Mouse (Mus musculus) hindbrain, embryonic 15.5 days (tissue): ENCODE results near the gene Vangl2. TPM values are rescaled to one million over a fixed set of nuclear protein-coding genes. Genes with fewer than 3 reads are reported as not detected.
A peak's percentile ranks its signal among the peaks of the same experiment; 100 is the strongest.

Experiments
- ATAC-seq: fragments of 200-750 bp; cut with Nextera tagmentation; 2 replicates; pipeline ENCODE4 v1.8.0; 2017; ENCODE audit warnings: low read depth, moderate number of reproducible peaks, moderate TSS enrichment; ENCODE audit not compliant: low FRiP score
- H3K27ac ChIP-seq: fragments of 300-500 bp; sonication (generic); replicated peaks from 2 replicates; pipeline ENCODE4 v1.5.1; 2015; ENCODE audit warnings: mild to moderate bottlenecking, inconsistent platforms
- H3K27me3 ChIP-seq: fragments of 300-500 bp; sonication (generic); 2 replicates; pipeline ENCODE4 v1.6.1; 2015; ENCODE audit warnings: control low read depth, inconsistent platforms
- H3K36me3 ChIP-seq: fragments of 300-500 bp; sonication (generic); 2 replicates; pipeline ENCODE4 v1.6.1; 2015; ENCODE audit warnings: control low read depth, inconsistent platforms
- H3K4me1 ChIP-seq: fragments of 300-500 bp; sonication (generic); replicated peaks from 2 replicates; pipeline ENCODE4 v1.6.1; 2015; ENCODE audit warnings: control low read depth, inconsistent platforms
- H3K4me2 ChIP-seq: fragments of 300-500 bp; sonication (generic); 2 replicates; pipeline ENCODE4 v1.6.1; 2015; ENCODE audit warnings: moderate library complexity, mild to moderate bottlenecking, inconsistent platforms
- H3K4me3 ChIP-seq: fragments of 300-500 bp; sonication (generic); 2 replicates; pipeline ENCODE4 v1.5.1; 2015; ENCODE audit warnings: mild to moderate bottlenecking, inconsistent platforms
- H3K9ac ChIP-seq: fragments of 300-500 bp; sonication (generic); 2 replicates; pipeline ENCODE4 v1.6.1; 2015; ENCODE audit warnings: inconsistent platforms
- H3K9me3 ChIP-seq: fragments of 300-500 bp; sonication (generic); 2 replicates; pipeline ENCODE4 v1.6.1; 2016; ENCODE audit warnings: control low read depth, inconsistent platforms
- WGBS: fragments of 180-500 bp; shearing (Covaris S2); methylation state at CpG from one replicate; pipeline ENCODE4 v1.1.7; 2015; 5-methylcytosine and 5-hydroxymethylcytosine counted together
- polyA plus RNA-seq: library from polyadenylated mRNA; unstranded; fragments of >200 nt; fragmentation: Nextera tagmentation; extraction: Ambion mirVana; gene quantifications from 2 replicates; pipeline ENCODE4 v1.2.1, GENCODE M21; 2015

The Vangl2 gene
- polyA plus RNA-seq, 1 experiment from 2014 or later: 48.9 TPM

DNA sequence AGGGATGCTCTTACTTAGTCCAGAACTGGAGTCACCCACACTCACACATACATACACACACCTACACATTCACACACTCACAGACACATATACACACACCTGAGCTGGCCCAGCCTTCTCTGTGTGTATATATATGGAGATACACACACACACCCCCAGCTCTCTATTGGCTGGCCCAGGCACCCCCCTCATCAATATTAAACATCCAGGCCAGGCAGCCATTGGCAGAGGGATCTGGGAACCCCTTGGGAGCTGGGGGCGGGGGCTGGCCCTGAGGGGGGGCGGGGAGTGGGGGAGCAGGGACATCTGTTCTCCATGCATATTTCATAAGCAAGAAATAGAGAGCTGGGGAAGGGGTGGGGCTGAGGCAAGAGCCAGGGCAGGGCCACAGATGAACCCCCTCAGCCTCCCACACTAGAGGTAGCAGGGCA, 29.3 kb upstream of the Vangl2 start, which contains the start of gene Nhlh1:
Nhlh1 (minus strand) TSS at position 83 of the 431 bp plus-strand sequence.
- ATAC-seq: peak; percentile 71
- 15% methylated on average over 2 of the region's 2 CpGs for WGBS
- Histone ChIP-seq H3K36me3 (no peaks in the 10 kb centered on the region), H3K9me3 (no peaks in the 10 kb centered on the region), H3K4me1 (peaks cover 22% of the 10 kb centered on the region), H3K4me3 (peak within 1 kb of the TSS; percentile 25), H3K4me2 (peak within 1 kb of the TSS; percentile 30), H3K27me3 (no peaks in the 10 kb centered on the region), H3K27ac (peak within 1 kb of the TSS; percentile 56), H3K9ac (no peak within 1 kb of the TSS)

DNA sequence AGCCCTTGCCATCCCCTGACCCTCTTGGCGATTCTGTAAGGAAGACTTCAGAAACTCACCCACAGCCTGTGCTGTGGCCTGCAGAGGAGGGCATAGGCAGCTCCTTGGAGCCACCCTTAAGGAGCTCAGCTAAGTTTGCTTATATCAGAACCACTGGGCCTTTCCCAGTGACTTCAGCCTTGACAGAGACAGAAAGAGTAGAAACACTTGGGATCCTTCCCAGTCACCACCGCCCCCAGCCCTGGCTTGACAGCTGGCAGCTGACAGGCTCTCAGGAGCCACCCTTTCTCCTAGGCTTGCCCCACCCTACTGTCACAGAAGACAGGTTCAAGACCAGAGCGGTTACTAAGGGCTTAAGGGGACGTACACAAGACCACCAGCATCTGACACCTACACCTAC, 28.0 kb upstream of the Vangl2 start:
- H3K9ac ChIP-seq: no peak overlapping the region

DNA sequence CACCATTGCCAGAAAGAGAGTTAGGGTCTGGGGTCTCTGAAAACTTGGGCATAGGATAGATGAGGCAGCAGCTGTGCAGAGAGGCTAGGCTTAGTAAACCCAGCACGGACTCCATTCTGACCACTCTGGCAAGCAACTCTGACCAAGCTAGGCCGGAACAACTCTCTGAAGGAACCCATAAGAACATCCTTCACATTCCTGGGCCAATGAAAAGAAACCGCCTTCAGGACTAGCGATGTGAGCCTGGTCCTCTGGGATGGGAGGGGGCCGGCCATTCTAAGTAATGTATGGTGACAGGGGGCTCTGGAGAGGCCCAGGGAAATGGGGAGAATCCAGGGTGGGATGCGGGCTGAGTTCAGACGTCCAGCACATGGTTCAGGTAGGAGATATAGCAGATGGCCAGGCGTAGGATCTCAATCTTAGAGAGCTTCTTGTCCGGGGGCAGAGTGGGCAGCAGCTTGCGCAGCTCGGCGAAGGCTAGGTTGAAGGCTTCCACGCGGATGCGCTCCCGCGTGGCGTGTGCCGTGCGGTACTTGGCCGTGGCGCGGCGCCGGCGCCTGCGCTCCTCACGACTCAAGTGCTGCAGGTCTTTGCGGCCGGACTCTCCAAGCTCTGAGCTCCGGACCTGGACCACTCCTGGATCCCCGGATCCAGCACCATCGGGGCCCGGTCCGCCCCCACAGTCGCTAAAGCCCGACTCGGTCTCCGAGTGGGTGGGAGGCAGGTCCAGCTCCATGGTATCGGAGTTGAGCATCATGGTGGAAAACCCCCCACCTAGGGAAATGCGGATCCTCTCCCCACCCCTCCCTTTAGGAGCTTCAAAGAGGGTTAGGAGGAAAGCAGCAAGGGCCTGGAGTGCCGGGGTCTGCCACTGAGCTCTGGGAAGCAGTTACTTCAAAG, 25.5 kb upstream of the Vangl2 start:
- H3K4me1 ChIP-seq: peaks cover 29% of the 10 kb centered on the region
- H3K4me2 ChIP-seq: peak overlapping the region; percentile 84
- no peaks in the 10 kb centered on the region for H3K9me3 ChIP-seq
- H3K36me3 ChIP-seq: no peaks in the 10 kb centered on the region
- H3K27ac ChIP-seq: 0 out of 2 replicates have a peak overlapping the region, but pooled peaks have one; percentile 6
- no peaks in the 10 kb centered on the region for H3K27me3 ChIP-seq
- WGBS: 4% methylated on average over 42 of the region's 42 CpGs
- peak overlapping the region; percentile 58 for H3K9ac ChIP-seq
- peak; percentile 37; the same call in 1 of the 2 replicates for ATAC-seq
- peak overlapping the region; percentile 46 for H3K4me3 ChIP-seq

More for the DNA sequence above, 28.0 kb upstream of the Vangl2 start:
- peaks cover 22% of the 10 kb centered on the region for H3K4me1 ChIP-seq
- no peaks in the 10 kb centered on the region for H3K27me3 ChIP-seq
- no peak for ATAC-seq
- WGBS: 57% methylated on average over 4 of the region's 4 CpGs
- H3K27ac ChIP-seq: no peak overlapping the region
- H3K4me3 ChIP-seq: peak overlapping the region; percentile 25
- no peaks in the 10 kb centered on the region for H3K9me3 ChIP-seq
- H3K4me2 ChIP-seq: peak overlapping the region; percentile 30
- H3K36me3 ChIP-seq: no peaks in the 10 kb centered on the region

DNA sequence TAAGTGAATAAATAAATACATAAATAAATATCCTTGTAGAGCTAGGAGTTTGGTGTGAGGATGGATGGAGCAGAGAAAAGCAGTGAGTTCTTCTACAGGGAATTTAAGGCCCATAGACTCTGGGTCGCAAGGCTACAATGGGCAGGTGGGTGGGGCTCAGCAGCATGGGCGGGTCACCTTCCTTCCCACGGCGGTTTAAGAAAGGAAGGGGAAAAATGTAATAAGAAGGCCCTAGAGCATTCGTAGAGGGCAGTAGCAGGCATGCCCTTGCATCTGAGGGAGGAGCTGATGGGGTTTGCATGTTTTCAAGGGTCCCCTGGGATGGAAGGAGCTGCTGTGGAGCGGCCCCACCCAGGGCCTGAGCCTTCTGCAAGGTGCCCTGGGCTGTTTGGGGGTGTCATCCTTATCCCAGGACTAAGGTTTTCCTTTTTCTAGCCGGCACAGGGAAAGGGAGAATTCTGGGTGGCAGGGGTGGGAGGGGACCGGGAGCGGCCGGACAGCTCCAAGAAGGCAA, 24.6 kb upstream of the Vangl2 start:
- 16% methylated on average over 9 of the region's 10 CpGs for WGBS

DNA sequence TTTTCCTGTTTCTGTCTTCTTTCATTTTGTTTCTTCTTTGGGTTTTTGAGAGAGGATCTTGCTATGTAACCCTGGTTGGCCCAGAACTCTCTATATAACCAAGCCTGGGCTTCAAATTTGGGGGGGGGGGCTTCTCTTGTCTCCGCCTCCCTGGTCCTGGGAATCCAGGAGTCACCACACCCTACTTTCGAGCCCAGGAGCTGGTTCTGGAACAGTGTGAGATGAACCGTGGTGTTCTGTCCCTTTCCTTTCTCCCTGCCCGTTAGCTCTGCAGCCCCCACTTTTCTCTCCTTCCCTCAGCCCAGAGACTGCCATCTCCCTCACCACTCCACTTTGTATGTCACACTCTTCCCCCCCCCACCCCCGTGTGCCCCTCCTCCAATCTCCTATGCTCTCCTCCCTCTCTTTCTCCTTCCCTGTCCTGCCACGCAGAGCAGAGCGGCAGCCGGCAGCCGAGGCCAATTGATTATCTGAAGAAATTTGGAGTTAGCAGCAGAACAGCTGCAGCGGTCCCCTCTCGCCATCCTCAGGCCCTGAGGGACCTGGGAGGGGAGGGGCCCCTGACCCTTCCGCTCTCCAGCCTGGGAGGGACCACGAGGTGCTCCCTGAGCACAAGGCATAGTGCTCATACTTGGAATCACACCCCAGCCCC, 21.0 kb upstream of the Vangl2 start:
- Histone ChIP-seq H3K4me1 (peaks cover 35% of the 10 kb centered on the region), H3K27ac (peak overlapping the region; percentile 81), H3K9ac (peak overlapping the region; percentile 18; the same call in 1 of the 2 replicates), H3K4me2 (peak overlapping the region; percentile 38), H3K36me3 (no peaks in the 10 kb centered on the region), H3K9me3 (no peaks in the 10 kb centered on the region), H3K4me3 (no peak overlapping the region), H3K27me3 (no peaks in the 10 kb centered on the region)
- 12% methylated on average over 13 of the region's 13 CpGs for WGBS
- peak; percentile 50 for ATAC-seq

More for the DNA sequence above, 24.6 kb upstream of the Vangl2 start:
- no peak for ATAC-seq
- H3K9me3 ChIP-seq: no peaks in the 10 kb centered on the region
- no peaks in the 10 kb centered on the region for H3K27me3 ChIP-seq
- peak overlapping the region; percentile 84 for H3K4me2 ChIP-seq
- H3K27ac ChIP-seq: no peak overlapping the region
- no peak overlapping the region for H3K9ac ChIP-seq
- H3K36me3 ChIP-seq: no peaks in the 10 kb centered on the region
- H3K4me3 ChIP-seq: peak overlapping the region; percentile 46
- peaks cover 37% of the 10 kb centered on the region for H3K4me1 ChIP-seq

DNA sequence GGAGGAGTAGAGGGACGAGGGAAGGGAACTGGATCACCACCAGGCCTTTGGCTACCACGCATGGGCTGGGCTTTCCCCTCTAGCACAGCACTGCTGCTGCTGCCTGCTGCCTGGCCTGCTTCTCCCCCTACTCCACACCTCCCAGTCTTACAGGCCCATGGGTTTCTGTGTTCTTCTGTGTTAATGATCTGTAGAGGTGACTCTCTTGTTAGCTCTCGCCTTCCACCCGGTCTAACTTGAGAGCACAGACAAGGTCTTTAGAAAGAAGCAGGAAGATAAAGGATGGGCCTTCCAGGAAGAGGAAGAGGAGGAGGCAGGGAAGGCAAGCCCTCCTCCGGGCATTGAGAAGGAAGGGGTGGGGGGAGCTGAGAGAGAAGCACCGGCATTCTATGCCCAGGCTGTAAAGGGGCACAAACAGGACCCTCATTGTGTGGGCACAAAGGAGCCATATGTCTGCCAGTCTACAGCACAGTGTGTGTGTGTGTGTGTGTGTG, 20.0 kb upstream of the Vangl2 start:
- Histone ChIP-seq H3K9ac (no peak overlapping the region), H3K9me3 (no peaks in the 10 kb centered on the region), H3K4me2 (peak overlapping the region; percentile 38), H3K4me1 (peaks cover 25% of the 10 kb centered on the region), H3K4me3 (no peak overlapping the region), H3K36me3 (no peaks in the 10 kb centered on the region), H3K27ac (peak overlapping the region; percentile 81), H3K27me3 (no peaks in the 10 kb centered on the region)
- WGBS: 5% methylated on average over 6 of the region's 6 CpGs
- peak; percentile 74 for ATAC-seq

DNA sequence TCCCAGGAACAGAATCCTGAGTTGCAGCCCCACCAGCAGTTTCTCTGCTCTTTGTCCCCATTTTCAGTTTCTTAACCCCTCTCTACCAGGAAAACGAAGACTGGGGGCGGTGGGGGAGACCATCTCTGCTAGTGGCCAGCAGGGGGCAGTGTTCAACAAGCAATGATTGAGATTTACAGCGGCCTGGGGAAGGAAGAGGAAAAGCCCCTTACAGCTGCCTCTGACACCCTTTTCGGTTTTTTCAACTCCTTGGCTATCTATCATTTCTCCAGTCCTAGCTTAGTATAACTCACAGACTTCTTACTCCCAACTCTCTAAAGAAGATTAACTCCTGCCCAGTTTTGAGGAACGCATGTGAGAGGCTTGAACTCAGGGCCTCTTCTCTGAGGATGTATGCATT, 18.7 kb upstream of the Vangl2 start:
- Histone ChIP-seq H3K27ac (no peak overlapping the region), H3K9me3 (no peaks in the 10 kb centered on the region), H3K9ac (no peak overlapping the region), H3K4me1 (peaks cover 19% of the 10 kb centered on the region), H3K27me3 (no peaks in the 10 kb centered on the region), H3K36me3 (no peaks in the 10 kb centered on the region), H3K4me2 (no peak overlapping the region), H3K4me3 (no peak overlapping the region)
- ATAC-seq: peak; percentile 9; the same call in 1 of the 2 replicates
- 8% methylated on average over 5 of the region's 5 CpGs for WGBS

DNA sequence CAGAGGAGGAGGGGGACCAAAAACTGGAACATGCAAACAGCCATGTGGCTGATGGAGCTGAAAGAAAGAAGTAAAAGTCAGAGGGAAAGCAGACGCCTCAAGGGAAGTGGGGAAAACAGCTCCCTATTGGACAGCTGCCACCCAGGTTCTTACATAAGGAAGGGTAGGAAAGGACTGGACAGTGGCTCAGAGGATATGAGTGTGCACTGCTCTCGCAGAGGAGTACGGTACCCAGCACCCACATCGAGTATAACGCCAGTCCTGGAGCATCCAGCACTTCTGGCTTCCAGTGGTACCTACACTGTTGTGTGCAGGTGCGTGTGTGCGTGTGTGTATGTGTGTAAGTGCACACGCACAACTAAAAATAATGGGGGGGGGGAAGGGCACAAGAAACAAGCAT, 18.2 kb upstream of the Vangl2 start:
- no peak overlapping the region for H3K9ac ChIP-seq
- 80% methylated on average over 8 of the region's 8 CpGs for WGBS
- H3K9me3 ChIP-seq: no peaks in the 10 kb centered on the region

DNA sequence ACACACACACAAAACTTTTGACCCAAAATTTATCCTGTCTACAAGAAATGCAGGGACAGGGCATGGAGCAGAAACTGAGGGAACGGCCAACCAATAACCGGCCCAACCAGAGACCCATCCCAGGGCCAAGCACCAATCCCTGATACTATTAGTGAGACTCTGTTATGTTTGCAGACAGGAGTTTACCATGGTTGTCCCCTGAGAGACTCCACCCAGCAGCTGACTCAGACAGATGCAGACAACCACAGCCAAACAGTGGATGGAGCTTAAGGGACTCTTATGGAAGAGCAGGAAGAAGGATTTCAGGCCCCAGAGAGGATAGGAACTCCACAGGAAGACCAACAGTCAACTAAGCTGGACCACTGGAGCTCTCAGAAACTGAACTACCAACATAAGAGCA, 1.7 kb upstream of the Vangl2 start:
- no peak overlapping the region for H3K4me3 ChIP-seq
- H3K27ac ChIP-seq: no peak overlapping the region
- no peak overlapping the region for H3K4me2 ChIP-seq
- ATAC-seq: no peak
- no peaks in the 10 kb centered on the region for H3K27me3 ChIP-seq
- no peak overlapping the region for H3K9ac ChIP-seq
- peaks cover 26% of the 10 kb centered on the region for H3K4me1 ChIP-seq
- H3K36me3 ChIP-seq: no peaks in the 10 kb centered on the region
- no peaks in the 10 kb centered on the region for H3K9me3 ChIP-seq
- 91% methylated on average over 2 of the region's 2 CpGs for WGBS

More for the DNA sequence above, 18.2 kb upstream of the Vangl2 start:
- Histone ChIP-seq H3K27me3 (no peaks in the 10 kb centered on the region), H3K27ac (no peak overlapping the region), H3K36me3 (no peaks in the 10 kb centered on the region), H3K4me1 (peaks cover 19% of the 10 kb centered on the region), H3K4me2 (no peak overlapping the region), H3K4me3 (no peak overlapping the region)
- no peak for ATAC-seq

DNA sequence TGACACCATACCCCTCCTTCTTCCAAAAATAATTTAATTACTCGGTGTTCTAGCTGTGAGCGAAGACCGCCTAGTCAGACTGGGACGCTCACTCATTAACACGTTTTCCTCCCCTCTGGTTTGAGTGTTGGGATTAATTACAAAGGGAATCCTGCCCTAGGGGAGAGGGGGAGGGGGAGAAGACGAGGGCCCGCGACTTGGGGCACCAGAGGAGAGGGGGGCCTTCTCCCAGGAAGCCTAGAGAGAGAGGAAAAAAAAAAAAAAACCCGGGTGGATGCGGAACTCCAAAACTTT, 488 bp downstream of the Vangl2 start:
- no peaks in the 10 kb centered on the region for H3K9me3 ChIP-seq
- no peaks in the 10 kb centered on the region for H3K36me3 ChIP-seq
- H3K27ac ChIP-seq: peak overlapping the region; percentile 98
- H3K27me3 ChIP-seq: no peaks in the 10 kb centered on the region
- WGBS: 3% methylated on average over 10 of the region's 10 CpGs
- no peak; the same call in 1 of the 2 replicates for ATAC-seq
- peak overlapping the region; percentile 95 for H3K9ac ChIP-seq
- peaks cover 46% of the 10 kb centered on the region for H3K4me1 ChIP-seq
- peak overlapping the region; percentile 95 for H3K4me3 ChIP-seq
- peak overlapping the region; percentile 94 for H3K4me2 ChIP-seq

DNA sequence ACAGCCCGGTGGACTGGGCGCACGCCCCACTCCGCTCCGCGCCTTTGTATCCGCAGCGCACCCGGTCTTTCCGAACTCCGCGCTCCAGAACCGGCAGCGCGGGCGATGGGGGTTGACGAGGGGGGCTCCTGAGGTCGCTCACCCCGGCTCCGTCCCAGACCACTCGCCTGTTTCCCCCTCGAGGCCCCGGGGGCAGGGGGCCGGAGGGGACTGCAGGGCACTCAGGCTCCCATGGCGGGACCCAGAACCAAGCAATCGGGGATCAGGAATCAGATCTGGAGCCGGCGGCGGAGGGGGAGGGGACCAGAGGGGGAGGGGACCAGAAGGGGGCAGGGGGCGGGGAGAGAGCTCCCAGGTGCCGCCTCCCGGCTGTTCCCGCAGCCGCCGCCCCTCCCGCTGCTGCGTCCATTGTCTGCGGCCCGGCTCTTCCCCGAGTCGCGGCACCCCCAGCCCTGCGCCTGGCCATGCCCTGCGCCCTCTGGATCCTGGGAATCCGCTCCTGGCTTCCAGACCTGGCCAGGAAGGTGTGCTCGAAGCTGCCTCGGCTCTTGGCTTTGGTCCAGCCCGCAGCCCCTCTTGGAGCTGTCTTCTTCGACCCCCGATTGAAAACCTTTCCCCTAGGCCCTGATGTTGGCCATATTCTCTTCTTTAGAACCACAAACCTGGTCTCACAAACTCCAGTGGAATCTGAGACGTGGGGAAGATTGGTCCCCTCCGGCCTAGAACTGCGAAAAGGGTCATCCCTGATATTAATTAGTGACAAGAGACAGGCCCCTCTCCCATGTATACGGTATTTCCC, 1.0 kb downstream of the Vangl2 start:
- peak; percentile 84 for ATAC-seq
- H3K4me2 ChIP-seq: peak overlapping the region; percentile 94

More for the DNA sequence above, 1.0 kb downstream of the Vangl2 start:
- WGBS: under 1% methylated on average over 46 of the region's 54 CpGs
- Histone ChIP-seq H3K9ac (peak overlapping the region; percentile 95), H3K4me3 (peak overlapping the region; percentile 95), H3K9me3 (no peaks in the 10 kb centered on the region), H3K27me3 (no peaks in the 10 kb centered on the region), H3K4me1 (peaks cover 51% of the 10 kb centered on the region), H3K36me3 (no peaks in the 10 kb centered on the region), H3K27ac (peak overlapping the region; percentile 98)
